Mouse (Mus musculus) right cerebral cortex, postnatal 25 days (tissue): ENCODE measurements around the gene Nlgn1.

Experiments used
- DNase-seq: peaks from one replicate; pipeline ENCODE4 v3.0.0; 2022

Nlgn1 gene

GRCm38 (mm10) chr3:25775437-25775836, 556.8 kb downstream of the Nlgn1 start:
- no peak for DNase-seq

DNA sequence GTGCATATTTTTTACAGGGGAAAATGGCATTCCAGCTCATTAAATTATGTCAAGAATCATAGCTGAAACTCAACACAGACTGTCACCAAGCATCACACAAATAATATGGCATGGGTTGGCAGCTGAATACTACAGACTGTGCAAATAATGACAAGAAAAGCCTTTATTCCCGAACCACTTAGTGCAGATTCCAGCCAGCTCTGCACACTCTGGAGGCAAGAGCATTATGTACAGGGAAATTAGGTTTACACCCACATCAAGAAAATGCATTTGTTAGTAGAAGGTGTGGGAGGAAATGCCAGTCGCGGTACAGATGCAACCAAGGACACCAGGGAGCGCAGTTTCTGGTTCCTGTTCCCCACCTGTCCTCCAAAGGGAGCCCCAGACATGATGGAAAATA, 558.4 kb downstream of the Nlgn1 start:
- no peak for DNase-seq

DNA sequence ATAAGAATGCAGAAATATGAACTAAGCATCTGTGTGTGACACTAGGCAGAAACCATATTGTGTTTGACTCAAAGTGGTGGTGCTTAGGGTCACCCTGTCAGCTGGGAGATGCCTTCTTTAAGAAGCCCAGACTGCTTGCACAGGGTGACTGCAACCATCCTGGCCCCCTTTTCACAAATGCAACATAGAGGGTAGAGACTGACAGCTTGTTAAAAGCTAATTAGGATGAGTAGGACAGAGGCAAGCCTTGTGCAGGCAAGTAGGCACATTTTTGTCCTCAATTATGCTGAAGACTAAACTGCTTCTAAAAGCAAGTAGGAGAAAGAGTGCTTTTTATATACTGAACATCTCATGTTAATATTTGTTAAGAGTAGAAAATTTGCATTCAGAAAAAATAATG, 558.8 kb downstream of the Nlgn1 start:
- DNase-seq, result no peak

- DNase-seq, result no peak
These were observed 568.6 kb downstream of the Nlgn1 start for GRCm38 (mm10) chr3:25763689-25764088.

- no peak for DNase-seq
These were observed 574.4 kb downstream of the Nlgn1 start for GRCm38 (mm10) chr3:25757813-25758212.

DNA sequence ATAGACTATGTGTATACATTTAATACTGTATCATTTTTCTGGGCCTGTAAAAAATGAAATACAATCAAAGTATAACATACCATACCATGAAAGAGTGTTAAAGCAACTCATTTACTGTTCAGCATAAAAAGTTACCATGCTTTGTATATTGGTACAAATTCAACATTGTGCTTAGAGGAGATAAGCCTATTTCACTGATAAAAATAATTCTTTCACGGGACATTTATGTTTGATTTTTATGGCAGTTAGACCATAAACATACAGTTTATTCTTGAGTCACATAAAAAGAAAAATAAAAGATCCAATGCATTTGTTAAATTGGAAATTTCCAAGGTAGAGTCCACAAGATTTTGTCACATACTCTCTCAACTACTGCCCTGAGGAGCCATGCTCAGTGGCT, 608.1 kb downstream of the Nlgn1 start:
- no peak for DNase-seq

- DNase-seq, result no peak
These were observed 610.8 kb downstream of the Nlgn1 start for GRCm38 (mm10) chr3:25721464-25721863.

DNA sequence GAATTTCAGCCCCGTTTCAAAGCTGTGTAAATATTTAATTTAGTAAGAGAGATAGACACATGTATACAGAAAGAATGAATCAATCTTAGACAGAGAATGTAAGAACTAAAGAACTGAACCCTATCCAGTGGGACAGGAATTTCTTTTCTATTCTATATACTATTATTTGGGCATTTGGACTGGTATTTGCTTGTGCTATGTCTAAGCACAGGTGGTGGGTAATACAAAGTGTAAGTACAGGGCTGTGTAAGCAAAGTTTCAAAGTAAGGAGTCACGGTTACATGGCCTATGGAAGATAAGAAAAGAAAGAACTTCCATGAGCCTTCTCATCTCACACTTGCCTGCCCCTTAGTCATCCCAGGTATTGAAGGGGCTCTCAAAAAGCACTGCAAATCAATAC, 624.9 kb downstream of the Nlgn1 start:
- DNase-seq, result no peak

- no peak for DNase-seq
These were observed 635.0 kb downstream of the Nlgn1 start for GRCm38 (mm10) chr3:25697231-25697630.

DNA sequence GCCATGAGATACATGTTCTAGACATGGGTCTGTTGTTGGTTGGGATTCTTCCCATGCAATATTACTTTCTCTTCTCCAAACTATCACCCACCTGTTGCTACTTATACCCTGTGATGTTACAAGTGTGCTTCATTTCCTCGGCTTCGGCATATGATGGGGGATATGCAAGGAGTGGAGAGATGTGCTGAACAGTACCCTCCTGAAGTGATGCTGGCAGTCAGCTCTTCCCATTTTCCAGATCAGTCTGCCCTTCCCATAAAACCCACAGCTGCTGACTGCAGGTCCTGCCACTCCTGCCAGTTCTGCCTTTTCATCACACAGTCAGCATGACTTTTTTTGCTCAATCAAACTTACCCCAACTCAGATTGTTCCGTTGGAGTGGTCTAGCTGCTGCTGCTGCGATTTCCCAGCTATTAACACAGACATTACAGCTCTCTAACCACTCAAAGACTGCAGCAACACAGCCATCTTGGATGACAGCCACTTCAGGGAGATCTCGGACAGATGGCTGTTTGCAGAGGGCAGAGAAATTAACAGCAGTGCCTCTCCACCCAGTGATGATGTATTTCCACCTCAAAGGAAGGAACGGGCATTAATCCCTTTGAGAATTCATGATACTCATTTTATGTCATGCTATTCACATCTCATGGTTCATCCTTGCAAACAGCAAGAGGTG, 643.3 kb downstream of the Nlgn1 start:
- DNase-seq, result no peak

GRCm38 (mm10) chr3:25683696-25684095, 648.6 kb downstream of the Nlgn1 start:
- DNase-seq, result no peak

GRCm38 (mm10) chr3:25679373-25679772, 652.9 kb downstream of the Nlgn1 start:
- no peak for DNase-seq

- no peak for DNase-seq
These were observed 656.4 kb downstream of the Nlgn1 start for GRCm38 (mm10) chr3:25675888-25676287.

DNA sequence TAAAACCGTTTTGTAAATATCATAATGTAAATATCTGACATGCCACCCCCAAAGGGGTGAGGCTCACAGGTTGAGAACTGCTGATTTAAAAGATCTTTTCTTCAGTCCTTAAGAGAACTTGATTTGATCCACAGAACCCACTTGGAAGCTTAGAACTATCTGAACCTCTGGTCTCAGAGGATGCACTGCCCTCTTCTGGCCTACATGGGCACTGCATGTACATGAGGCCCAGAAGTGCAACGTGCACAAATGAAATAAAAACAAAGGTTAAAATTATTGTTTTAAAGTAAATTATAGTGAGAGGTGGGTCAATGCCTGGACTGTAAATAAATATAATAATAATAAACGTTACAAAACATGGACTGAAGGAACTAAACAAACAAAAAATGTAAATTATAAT, 657.2 kb downstream of the Nlgn1 start:
- no peak for DNase-seq

DNA sequence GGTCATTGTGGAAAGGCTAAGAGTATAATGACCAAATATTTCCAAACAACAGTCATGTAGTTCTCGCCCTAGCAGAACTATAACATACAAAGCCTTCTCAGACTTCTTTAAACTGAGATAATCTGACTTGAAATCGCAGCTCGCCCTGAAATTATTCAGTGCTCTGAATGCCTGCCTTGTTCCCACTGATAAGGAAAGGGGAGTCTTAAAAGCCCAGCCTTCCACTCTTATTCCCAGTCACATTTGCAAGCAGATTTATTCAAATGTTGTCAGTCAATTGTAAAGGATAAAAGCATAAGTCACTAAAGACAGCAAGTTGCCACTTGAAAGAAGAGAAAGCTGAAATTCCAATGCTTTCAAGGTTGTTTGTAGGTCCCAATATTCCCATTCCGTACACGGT, 658.9 kb downstream of the Nlgn1 start:
- no peak for DNase-seq

- no peak for DNase-seq
These were observed 659.5 kb downstream of the Nlgn1 start for GRCm38 (mm10) chr3:25672779-25673178.

DNA sequence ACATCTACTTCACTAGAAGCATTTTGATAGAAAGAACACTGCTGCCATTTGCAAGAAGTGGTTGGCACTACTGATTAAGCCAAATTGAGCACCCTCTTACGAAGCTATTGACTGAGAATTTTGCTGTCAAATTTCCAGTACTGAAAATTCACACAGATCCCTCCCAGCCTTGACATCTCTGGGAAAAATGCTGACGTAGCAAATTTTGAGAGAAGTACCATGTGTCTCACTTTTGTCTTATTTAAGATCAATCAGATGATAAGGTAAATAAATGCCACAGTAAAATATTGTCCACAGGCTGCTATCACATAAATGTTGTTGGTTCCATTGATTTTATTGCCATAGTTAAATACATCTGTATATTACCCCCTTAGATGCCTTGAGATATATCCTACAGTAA, 668.8 kb downstream of the Nlgn1 start:
- no peak for DNase-seq

GRCm38 (mm10) chr3:25660285-25660684, 672.0 kb downstream of the Nlgn1 start:
- DNase-seq, result no peak

- DNase-seq, result no peak
These were observed 674.3 kb downstream of the Nlgn1 start for GRCm38 (mm10) chr3:25658006-25658405.

DNA sequence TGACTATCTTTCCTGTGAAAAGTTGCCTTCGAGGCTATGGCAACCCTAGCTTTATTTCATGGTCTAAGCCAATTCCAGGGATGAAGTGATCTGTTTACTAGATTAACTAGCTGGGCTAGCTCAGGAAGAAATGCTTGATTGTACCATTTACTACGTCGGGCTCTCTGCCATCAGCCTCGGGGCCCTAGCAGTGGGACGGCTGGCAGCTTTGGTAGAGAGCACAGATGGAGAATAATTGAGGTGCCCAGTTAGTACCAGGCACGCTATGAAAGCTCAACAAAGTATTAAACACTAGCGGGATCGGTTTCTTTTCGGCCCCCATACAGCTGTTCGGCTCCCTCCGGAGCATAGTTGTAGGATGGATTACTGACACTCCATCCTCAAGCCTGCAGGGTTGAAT, 675.2 kb downstream of the Nlgn1 start:
- no peak for DNase-seq

GRCm38 (mm10) chr3:25653010-25653409, 679.2 kb downstream of the Nlgn1 start:
- DNase-seq, result no peak

DNA sequence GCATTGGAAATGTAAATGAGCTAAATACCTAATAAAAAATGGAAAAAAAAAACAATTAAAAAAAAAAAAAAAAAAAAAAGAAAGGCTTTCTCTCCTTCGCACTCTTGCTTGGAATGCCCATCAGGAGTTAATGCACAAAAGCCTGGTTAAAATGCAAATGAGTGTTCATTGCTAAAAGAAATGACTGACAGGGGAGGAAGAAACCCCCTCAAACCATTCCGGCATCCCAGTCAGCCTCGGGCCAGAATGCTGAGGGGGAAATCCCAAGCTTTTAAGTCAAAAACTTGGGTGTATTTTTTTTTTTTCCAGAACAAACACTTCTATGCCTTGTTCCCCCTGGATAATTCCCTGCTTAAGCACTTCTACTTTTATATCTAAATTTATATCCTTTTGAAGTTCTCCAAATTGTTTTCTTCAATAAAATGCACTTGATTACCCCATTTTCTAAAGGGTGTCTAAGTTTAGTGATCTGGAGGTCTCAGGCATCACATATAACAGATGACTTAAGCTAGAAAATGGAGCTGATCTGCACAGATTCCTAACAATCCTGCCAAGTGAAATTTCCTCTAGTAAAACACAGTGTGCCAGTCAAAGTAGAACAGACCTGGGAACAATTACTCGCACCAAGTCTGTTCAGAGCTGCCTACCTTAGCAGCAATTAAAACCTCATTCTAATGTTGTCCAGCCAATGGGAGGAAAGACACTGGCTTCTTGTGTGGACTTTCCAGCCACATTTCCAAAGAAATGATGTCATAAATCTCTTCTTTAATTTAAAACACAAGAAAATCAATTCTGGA, 686.2 kb downstream of the Nlgn1 start:
- DNase-seq, result no peak

- DNase-seq, result no peak
These were observed 703.1 kb downstream of the Nlgn1 start for GRCm38 (mm10) chr3:25629198-25629597.

GRCm38 (mm10) chr3:25606597-25606996, 725.7 kb downstream of the Nlgn1 start:
- no peak for DNase-seq

- DNase-seq, result no peak
These were observed 734.7 kb downstream of the Nlgn1 start for GRCm38 (mm10) chr3:25597513-25597912.
